Mouse (Mus musculus) leukemia stem cell, adult 10-12 weeks (primary cell): ENCODE results near the gene Sit1. TPM values are rescaled to one million over a fixed set of nuclear protein-coding genes. Genes with fewer than 3 reads are reported as not detected.

ENCODE experiments used
- polyA plus RNA-seq: library from polyadenylated mRNA; stranded (reverse); fragments of >175 nt; gene quantifications from 2 replicates; pipeline ENCODE4 v1.2.3, GENCODE M21; 2012; ENCODE audit warnings: low replicate concordance

Sit1 gene
- polyA plus RNA-seq = 2.5 and 7.0 TPM in 2 replicates

DNA sequence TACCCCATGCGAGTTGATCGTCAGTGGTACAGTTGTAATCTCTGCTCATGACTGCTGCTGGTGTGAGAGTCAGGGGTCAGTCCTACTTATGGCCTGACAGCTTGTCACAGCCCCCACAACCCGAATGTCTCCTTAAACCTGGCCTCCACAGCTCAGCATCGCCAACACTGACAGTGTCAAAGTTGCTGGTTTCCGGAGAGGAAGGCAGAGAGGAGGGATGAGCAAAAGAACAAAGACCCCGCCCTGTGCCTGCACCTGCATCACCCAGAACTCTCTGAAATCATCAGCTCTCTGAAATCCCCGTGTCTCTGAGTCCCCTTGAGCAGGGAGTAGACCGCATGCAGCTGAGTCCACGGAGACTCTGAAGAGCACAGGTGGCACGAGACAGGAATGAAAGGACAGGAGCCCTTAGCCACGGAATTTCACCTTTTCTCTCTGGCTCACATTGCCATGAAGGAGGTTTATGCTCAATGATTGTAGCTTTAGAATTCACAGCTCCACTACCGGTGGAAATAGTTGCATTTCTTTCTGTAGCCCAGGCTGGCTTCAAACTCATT lies at the start of gene Sit1:
Gene Sit1 (minus strand): TSS at position 200 of the 557 bp plus-strand sequence.

GRCm38 (mm10) chr4:43506536-43507185 lies 23.1 kb upstream of the Sit1 start, which contains the start of gene Car9:
Gene Car9, plus strand, starts transcription at chr4:43506966.

DNA sequence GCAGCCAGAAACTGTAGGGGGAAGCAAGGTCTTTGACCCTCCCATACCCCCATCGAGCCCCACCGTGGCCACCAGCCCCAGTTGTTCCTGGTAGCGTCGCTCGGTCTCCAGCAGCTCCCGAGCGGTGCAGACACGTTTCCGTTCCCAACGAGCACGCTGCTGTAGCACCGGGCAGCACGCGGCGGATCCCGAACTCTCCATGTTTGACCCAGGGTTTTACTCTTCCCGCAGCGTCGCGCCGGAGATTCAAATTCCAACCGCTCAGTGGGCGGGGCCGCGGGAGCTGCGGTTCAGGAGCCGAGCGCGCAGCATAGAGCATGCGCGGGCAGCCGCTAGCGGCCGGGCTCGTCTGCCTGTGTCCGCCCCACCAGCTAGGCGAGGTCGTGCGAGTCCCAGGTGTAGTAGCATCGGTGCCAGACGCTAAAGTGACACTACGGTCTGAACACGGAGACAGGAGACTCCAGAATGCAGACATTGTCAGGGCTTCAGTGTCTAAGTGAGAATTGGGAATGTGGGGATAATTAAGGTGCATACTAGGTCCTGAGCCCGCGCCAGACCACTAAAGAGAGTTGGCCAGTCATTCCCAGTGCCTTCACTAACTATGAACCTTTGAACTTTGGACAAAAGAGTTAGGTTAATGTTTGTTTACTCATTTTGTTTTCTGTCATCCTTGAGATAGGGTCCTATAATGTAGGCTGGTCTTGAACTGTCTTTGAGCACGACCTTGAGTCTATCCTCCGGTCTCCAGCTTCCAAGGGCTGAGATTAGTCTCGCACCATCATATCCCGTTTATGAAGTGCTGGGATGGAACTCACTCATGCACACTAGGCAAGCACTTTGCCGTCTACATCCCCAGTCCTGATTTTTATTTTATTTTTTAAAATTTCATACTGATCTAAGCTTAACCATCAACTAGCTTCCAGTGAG lies 16.1 kb upstream of the Sit1 start, which contains the start of gene Arhgef39:
Gene Arhgef39 (minus strand): TSS at position 289 of the 927 bp plus-strand sequence.

GRCm38 (mm10) chr4:43492821-43493185 lies 9.3 kb upstream of the Sit1 start, which contains the start of gene Ccdc107:
Gene Ccdc107, plus strand, starts transcription at chr4:43492900.

GRCm38 (mm10) chr4:43454041-43454836 lies 29.3 kb downstream of the Sit1 start, which contains the start of gene Cd72:
Gene Cd72, minus strand, starts transcription at chr4:43454628.

DNA sequence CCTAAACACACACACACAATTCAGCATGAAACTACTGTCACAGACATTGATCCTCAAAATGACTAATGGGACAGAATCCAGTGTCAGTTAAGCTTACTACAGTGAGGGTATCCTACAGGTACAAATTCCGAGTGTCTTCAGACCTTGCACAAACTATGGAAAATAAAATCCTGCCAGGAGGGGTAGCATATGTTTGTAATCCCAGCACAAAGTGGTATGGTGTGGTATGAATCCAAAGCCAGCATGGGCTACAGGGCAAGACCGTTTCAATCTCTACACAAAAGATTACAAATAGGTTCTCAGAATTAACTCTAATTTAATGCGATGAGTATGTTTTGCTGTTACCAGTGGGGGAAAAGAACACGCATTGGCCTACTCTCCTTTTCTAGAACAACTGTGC lies 41.9 kb downstream of the Sit1 start, which contains the start of gene Tesk1:
Gene Tesk1 (plus strand): TSS at position 301 of the 400 bp plus-strand sequence.

Other genes starting within 250 kb of the Sit1 start
- gene Atp8b5, start 216.6 kb downstream of the Sit1 start, polyA plus RNA-seq = 0.15 TPM in 1 of 2 replicates, not detected in the other
- 4.6 and 5.8 TPM in 2 replicates for gene Rusc2, start 101.8 kb downstream of the Sit1 start, polyA plus RNA-seq
- not detected in 2 replicates for gene Fam166b, start 54.6 kb downstream of the Sit1 start, polyA plus RNA-seq
- gene Tesk1, start 41.8 kb downstream of the Sit1 start, polyA plus RNA-seq = 61.5 and 66.9 TPM in 2 replicates
- 13.1 and 30.5 TPM in 2 replicates for gene Cd72, start 29.1 kb downstream of the Sit1 start, polyA plus RNA-seq
- gene Ccdc107, start 9.2 kb upstream of the Sit1 start, polyA plus RNA-seq = 57.3 and 118 TPM in 2 replicates
- 10.8 and 15.0 TPM in 2 replicates for gene Arhgef39, start 16.0 kb upstream of the Sit1 start, polyA plus RNA-seq
- 0.71 TPM in 1 of 2 replicates, not detected in the other for gene Car9, start 23.2 kb upstream of the Sit1 start, polyA plus RNA-seq
- 1.2 and 2.0 TPM in 2 replicates for gene Tpm2, start 40.0 kb upstream of the Sit1 start, polyA plus RNA-seq
- 2.3 and 2.7 TPM in 2 replicates for gene Creb3, start 78.6 kb upstream of the Sit1 start, polyA plus RNA-seq
- gene Tln1, start 79.0 kb upstream of the Sit1 start, polyA plus RNA-seq = 171 and 216 TPM in 2 replicates
- gene Rgp1, start 95.0 kb upstream of the Sit1 start, polyA plus RNA-seq = 10.0 and 92.3 TPM in 2 replicates
- gene Gba2, start 95.1 kb upstream of the Sit1 start, polyA plus RNA-seq = 5.8 and 15.7 TPM in 2 replicates
- not detected in 2 replicates for gene Msmp, start 100.8 kb upstream of the Sit1 start, polyA plus RNA-seq
- gene Npr2, start 148.2 kb upstream of the Sit1 start, polyA plus RNA-seq = 0.08 and 0.18 TPM in 2 replicates
- not detected in 2 replicates for gene Spag8, start 169.9 kb upstream of the Sit1 start, polyA plus RNA-seq
- 13.6 and 20.8 TPM in 2 replicates for gene Hint2, start 172.7 kb upstream of the Sit1 start, polyA plus RNA-seq
- gene Tmem8b, start 185.2 kb upstream of the Sit1 start, polyA plus RNA-seq = 0.60 and 1.3 TPM in 2 replicates
- not detected in 2 replicates for gene Fam221b, start 185.4 kb upstream of the Sit1 start, polyA plus RNA-seq
- not detected in 2 replicates for gene Olfr70, start 217.1 kb upstream of the Sit1 start, polyA plus RNA-seq
- gene Olfr71, start 226.5 kb upstream of the Sit1 start, polyA plus RNA-seq = 0.15 TPM in 1 of 2 replicates, not detected in the other
- gene Hrct1, start 243.5 kb upstream of the Sit1 start, polyA plus RNA-seq = 0.11 TPM in 1 of 2 replicates, not detected in the other
- 0.03 TPM in 1 of 2 replicates, not detected in the other for gene Spaar, start 246.3 kb upstream of the Sit1 start, polyA plus RNA-seq